Mouse (Mus musculus): ENCODE measurements around the gene Prox1. TPM values are rescaled to one million over a fixed set of nuclear protein-coding genes. Genes with fewer than 3 reads are reported as not detected.

Gene Prox1
- not detected for total RNA-seq (2023)

GRCm38 (mm10) chr1:190169911-190170818 lies at the start of gene Prox1:
Gene Prox1 (minus strand): TSS chr1:190170714.

Other genes with a start within 250 kb of the Prox1 start
- gene Smyd2, start 248.4 kb downstream of the Prox1 start, total RNA-seq (2023): 1 to 10 TPM; 6.9 to 7.3 TPM

Measured in neutrophil, adult 59 days (primary cell).